19 mouse cellular contexts compared by ENCODE assay signal in genomic region chr1:62718750-62719149, GRCm38 (mm10). TPM values are rescaled to one million over a fixed set of nuclear protein-coding genes. Genes with fewer than 3 reads are reported as not detected.
A peak's percentile ranks its signal among the peaks of the same experiment; 100 is the strongest.
DNase-seq lines count a peak whose midpoint lies in the region; ATAC-seq and TF ChIP-seq lines count a peak whose summit lies in the region.
"Had no signal": no experiment of that assay in that cellular context is flagged by ENCODE, and none has a peak within 500 bp of the region (broad histone marks: within the 10 kb centered on the region; RNA-seq: fewer than 3 reads in every experiment).

No protein-coding gene starts in this region.

- H3K9ac ChIP-seq in kidney, embryonic 15.5 days = no peak overlapping the region
- H3K9ac ChIP-seq: embryonic facial prominence, embryonic 12.5 days; forebrain, embryonic 15.5 days; liver, postnatal 0 days had no signal

- 0 out of 2 replicates have a peak, but pooled peaks cover 4% of the 10 kb centered on the region for H3K4me1 ChIP-seq in kidney, adult 2 months (ENCODE audit: control insufficient read depth, insufficient read depth, low read length)
- H3K4me1 ChIP-seq in kidney, embryonic 15.5 days = peaks cover 38% of the 10 kb centered on the region

- no peak overlapping the region for H3K4me2 ChIP-seq in kidney, embryonic 15.5 days
- H3K4me2 ChIP-seq: embryonic facial prominence, embryonic 12.5 days; forebrain, embryonic 15.5 days; midbrain, embryonic 13.5 days had no signal

- no peak for TF ChIP-seq CTCF in kidney, adult 2 months (conservative IDR thresholded peaks at IDR 0.05; ENCODE audit: insufficient read depth, insufficient read length, low read depth, low read length)

- no peak for TF ChIP-seq POLR2A in kidney, adult 2 months (IDR thresholded peaks at IDR 0.05; ENCODE audit: low read depth, low read length)

- WGBS in kidney, adult 2 months = 72% methylated on average over 8 of the region's 8 CpGs
- 67% methylated on average over 8 of the region's 8 CpGs for WGBS in kidney, embryonic 15.5 days
- 90% methylated on average over 6 of the region's 8 CpGs for WGBS in macrophage (ENCODE audit: missing documents)

- ATAC-seq in kidney, embryonic 15.5 days (replicated peaks; ENCODE audit: low FRiP score) = no peak
- ATAC-seq: forebrain, embryonic 15.5 days; liver, postnatal 0 days; midbrain, embryonic 13.5 days had no signal

- H3K36me3 ChIP-seq in kidney, adult 2 months (ENCODE audit: control insufficient read depth, insufficient read depth, low read length) = no peaks in the 10 kb centered on the region
- H3K36me3 ChIP-seq in kidney, embryonic 15.5 days = peaks cover 5% of the 10 kb centered on the region; the same call in 1 of the 2 replicates
- H3K36me3 ChIP-seq in macrophage (ENCODE audit: inconsistent target) = peaks cover 15% of the 10 kb centered on the region; the same call in 1 of the 2 replicates

- no peaks in the 10 kb centered on the region for H3K27me3 ChIP-seq in kidney, adult 2 months (replicated peaks; ENCODE audit: control insufficient read depth, insufficient read depth, low read length)
- H3K27me3 ChIP-seq in kidney, embryonic 15.5 days = peaks cover 36% of the 10 kb centered on the region
- H3K27me3 ChIP-seq: embryonic facial prominence, embryonic 12.5 days; forebrain, embryonic 15.5 days had no signal

- H3K79me2 ChIP-seq in macrophage (ENCODE audit: inconsistent target) = peaks cover 80% of the 10 kb centered on the region

- intact Hi-C loops in heart, postnatal 14 days (cut with DNase I) = no loop called here
- intact Hi-C loops in left cerebral cortex, postnatal 25 days (cut with DNase I) = no loop called here

- DNase-seq in heart, adult 11 months = peak; percentile 94
- no peak for DNase-seq in heart, postnatal 14 days
- no peak for DNase-seq in kidney, adult 2 months
- DNase-seq in NIH3T3 (ENCODE audit: low read depth) = peak; percentile 40
- DNase-seq in spleen, adult 12 weeks (ENCODE audit: low spot score) = no peak
- no peak for DNase-seq in left cerebral cortex, postnatal 25 days (ENCODE audit: low spot score in 2 of 2)
- DNase-seq: adrenal gland, adult 2 months; cerebellum, adult 9-10 months; kidney, adult 18-20 months; kidney, postnatal 4 days; liver, postnatal 0 days; lung, postnatal 10 days; retina, postnatal 1 day had no signal

- peak overlapping the region; percentile 64 for H3K27ac ChIP-seq in kidney, adult 2 months (ENCODE audit: insufficient read depth, low read depth, low read length)
- H3K27ac ChIP-seq in kidney, embryonic 15.5 days = no peak overlapping the region
- H3K27ac ChIP-seq in macrophage = peak overlapping the region; percentile 99
- H3K27ac ChIP-seq: embryonic facial prominence, embryonic 12.5 days; stomach, postnatal 0 days had no signal

- H3K9me3 ChIP-seq in kidney, embryonic 15.5 days (replicated peaks) = no peaks in the 10 kb centered on the region
- H3K9me3 ChIP-seq: embryonic facial prominence, embryonic 12.5 days; forebrain, embryonic 15.5 days; midbrain, embryonic 13.5 days had no signal

- H3K4me3 ChIP-seq in kidney, adult 2 months (ENCODE audit: insufficient read depth, low read depth, low read length) = no peak overlapping the region
- no peak overlapping the region for H3K4me3 ChIP-seq in kidney, embryonic 15.5 days (replicated peaks)
- H3K4me3 ChIP-seq in macrophage (ENCODE audit: inconsistent target) = no peak overlapping the region
- H3K4me3 ChIP-seq: embryonic facial prominence, embryonic 12.5 days; forebrain, embryonic 15.5 days; midbrain, embryonic 13.5 days had no signal

RNA-seq across cellular contexts. Expression of gene Nrp2, which starts 15.7 kb away (rescaled TPM):
- total RNA-seq in heart, postnatal 14 days (2021) = 10 to 100 TPM; 41.9 to 56.8 TPM
- 16.2 and 17.1 TPM in 2 replicates for polyA plus RNA-seq in kidney, adult 2 months (2012; rRNA removed)
- 11.7 and 12.2 TPM in 2 replicates for polyA plus RNA-seq in kidney, embryonic 15.5 days (2015; fragmentation: Nextera tagmentation; extraction: Ambion mirVana)
- total RNA-seq in macrophage (2018; cell fraction: chromatin; rRNA removed) = 1,000 to 10,000 TPM in 6 of 26 experiments, 100 to 1,000 TPM in 20; 275 to 1,404 (median 593) TPM
- 100 to 1,000 TPM; 170 to 422 (median 277) TPM for total RNA-seq in macrophage (2018; cell fraction: cytosol; rRNA removed)
- total RNA-seq in macrophage (2018; cell fraction: nucleus; rRNA removed) = 1,000 to 10,000 TPM in 1 of 26 experiments, 100 to 1,000 TPM in 25; 397 to 1,005 (median 731) TPM
- 145 to 272 TPM (median 160 TPM) in 3 replicates for polyA plus RNA-seq in macrophage (2018)
- total RNA-seq in left cerebral cortex, postnatal 25 days (2021) = 10 to 100 TPM; 26.1 to 36.8 TPM

Comparison
In these comparisons a context has a peak if more than half of its experiments do, and no peak if none do; other contexts are left out.
1. DNase-seq: peak in heart, adult 11 months (single experiment) and NIH3T3 (single experiment); none in heart, postnatal 14 days (0 of 2), kidney, adult 2 months (single experiment), spleen, adult 12 weeks (single experiment) and left cerebral cortex, postnatal 25 days (0 of 2).